Mouse (Mus musculus): ENCODE results near the gene Extl1. TPM values are rescaled to one million over a fixed set of nuclear protein-coding genes. Genes with fewer than 3 reads are reported as not detected.
"Not testable (repeated sequence)": the region's sequence is repeated elsewhere in the genome, so short reads cannot be mapped to it uniquely, and the experiment has no call there.

Gene Extl1
- polyA plus RNA-seq (2016; fragmentation: Nextera tagmentation; extraction: Ambion mirVana) = 0.25 and 0.36 TPM in 2 replicates

DNA sequence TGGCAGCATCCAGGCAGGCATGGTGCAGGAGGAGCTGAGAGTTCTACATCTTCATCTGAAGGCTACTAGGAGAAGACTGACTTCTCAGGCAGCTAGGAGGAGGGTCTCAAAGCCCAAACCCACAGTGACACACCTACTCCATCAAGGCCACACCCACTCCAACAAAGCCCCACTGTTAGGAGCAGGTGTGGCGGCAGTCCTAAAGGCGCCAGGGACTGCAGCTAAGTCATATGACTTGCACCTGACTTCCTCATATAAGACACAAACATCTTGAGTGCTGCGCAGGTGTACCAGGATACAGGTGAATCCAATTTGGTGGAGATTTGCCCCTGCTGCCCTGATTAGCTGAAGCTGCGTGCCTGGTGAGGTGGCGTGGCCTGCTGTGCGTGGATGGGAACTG lies at the start of gene Extl1:
Extl1 (minus strand) TSS at position 101 of the 400 bp plus-strand sequence.
- WGBS (ENCODE audit: insufficient replicate concordance) = 81% methylated on average over 2 of the region's 6 CpGs
- ATAC-seq; H3K4me2 ChIP-seq; H3K9ac ChIP-seq; H3K27me3 ChIP-seq (replicated peaks); H3K9me3 ChIP-seq (replicated peaks); H3K4me1 ChIP-seq; H3K27ac ChIP-seq; H3K4me3 ChIP-seq; H3K36me3 ChIP-seq: not testable (repeated sequence)

DNA sequence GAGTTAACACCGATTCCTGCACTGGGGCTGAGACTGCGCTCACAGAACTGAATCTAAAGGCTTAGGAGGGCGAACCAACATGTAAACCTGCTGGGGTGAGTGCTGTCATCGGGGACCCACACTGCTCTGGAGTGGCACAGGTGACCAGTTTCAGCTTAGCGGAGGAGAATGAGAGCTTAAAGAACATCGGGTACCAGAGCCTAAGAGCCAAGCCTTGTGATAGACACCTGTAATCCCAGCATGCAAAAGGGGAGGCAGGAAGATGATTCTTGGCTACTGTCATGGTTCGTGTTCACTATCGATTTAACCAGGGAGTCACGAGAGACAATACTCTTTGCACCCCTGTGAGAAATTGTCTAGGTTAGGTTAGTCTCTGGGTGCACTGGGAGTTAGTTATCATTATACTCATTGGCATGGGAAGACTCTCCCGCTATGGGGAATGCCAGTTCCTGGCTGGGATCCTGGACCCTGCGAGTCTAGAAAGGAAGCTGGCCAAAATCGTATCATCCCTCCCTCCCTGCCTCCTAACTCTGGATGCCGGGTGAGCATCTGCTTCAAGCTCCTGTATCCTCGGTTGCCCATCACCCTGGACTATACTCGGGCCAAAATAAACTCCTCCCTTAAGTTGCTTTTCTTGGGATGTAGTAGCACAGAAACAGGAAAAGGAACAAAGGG lies 49.2 kb upstream of the Extl1 start:
- H3K27me3 ChIP-seq (replicated peaks) = peaks cover 29% of the 10 kb centered on the region; the same call in 1 of the 2 replicates
- WGBS (ENCODE audit: insufficient replicate concordance) = 72% methylated on average over 15 of the region's 15 CpGs
- H3K4me1 ChIP-seq = no peaks in the 10 kb centered on the region
- no peaks in the 10 kb centered on the region for H3K36me3 ChIP-seq
- H3K9ac ChIP-seq = no peak overlapping the region
- H3K9me3 ChIP-seq (replicated peaks) = no peaks in the 10 kb centered on the region
- no peak overlapping the region for H3K27ac ChIP-seq
- no peak for ATAC-seq
- no peak overlapping the region for H3K4me2 ChIP-seq
- no peak overlapping the region for H3K4me3 ChIP-seq

DNA sequence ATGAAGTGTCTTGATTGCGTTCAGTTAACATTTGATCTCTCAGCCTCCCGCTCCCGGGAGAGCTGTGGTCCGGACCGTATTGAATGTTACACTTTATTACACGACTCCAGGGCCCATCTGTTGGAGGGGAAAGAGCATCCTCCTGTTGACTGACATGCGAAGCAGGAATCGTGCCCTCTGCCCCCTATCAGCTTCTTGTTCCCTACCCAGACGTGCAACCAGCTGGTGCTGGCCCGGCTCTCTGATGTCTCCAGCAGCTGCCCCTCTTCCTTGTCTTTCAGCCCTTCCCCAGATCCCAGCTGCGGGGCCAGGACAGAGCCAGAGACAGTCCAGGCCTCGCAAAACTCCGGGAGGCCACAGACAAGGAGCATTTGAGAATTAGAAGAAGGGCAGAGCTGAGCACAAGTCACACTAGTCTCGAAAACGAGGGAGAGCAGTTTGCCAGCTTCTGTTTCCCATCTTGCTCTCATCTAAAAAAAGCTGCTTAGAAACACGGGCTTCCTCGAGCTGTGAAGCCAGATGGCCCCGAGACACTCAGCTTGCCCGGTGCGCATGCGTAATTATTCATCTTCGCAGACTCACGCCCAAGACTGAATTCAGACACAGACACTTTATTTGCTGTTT lies 46.8 kb upstream of the Extl1 start:
- no peak for ATAC-seq
- WGBS (ENCODE audit: insufficient replicate concordance) = 60% methylated on average over 23 of the region's 23 CpGs
- Histone ChIP-seq H3K27me3 (replicated peaks) (0 out of 2 replicates have a peak, but pooled peaks cover 22% of the 10 kb centered on the region), H3K4me1 (no peaks in the 10 kb centered on the region), H3K9ac (no peak overlapping the region), H3K9me3 (replicated peaks) (no peaks in the 10 kb centered on the region), H3K4me3 (no peak overlapping the region), H3K36me3 (0 out of 2 replicates have a peak, but pooled peaks cover 5% of the 10 kb centered on the region), H3K4me2 (no peak overlapping the region), H3K27ac (no peak overlapping the region)

DNA sequence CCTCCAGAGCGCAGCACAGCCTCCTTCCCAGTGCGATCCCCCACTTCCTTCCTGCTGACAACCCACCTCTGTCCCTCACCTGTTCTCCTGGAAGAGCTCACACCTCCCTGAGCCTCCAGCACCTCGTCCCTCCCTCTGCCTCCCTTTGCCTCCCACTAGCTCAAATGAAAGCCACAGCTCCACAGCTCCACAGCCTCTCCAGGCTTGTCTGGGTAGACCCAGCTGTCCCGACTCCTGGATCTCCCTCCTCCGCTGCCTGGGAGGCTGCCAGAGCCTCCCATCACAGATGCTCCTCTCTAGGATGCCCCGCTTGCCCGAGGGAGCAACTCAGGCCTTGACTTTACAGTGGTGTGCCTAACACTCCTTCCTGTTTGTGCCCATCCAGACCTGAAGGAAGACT lies 41.4 kb upstream of the Extl1 start:
- no peak overlapping the region for H3K4me2 ChIP-seq
- H3K27me3 ChIP-seq (replicated peaks) = 0 out of 2 replicates have a peak, but pooled peaks cover 4% of the 10 kb centered on the region
- no peak overlapping the region for H3K4me3 ChIP-seq
- H3K4me1 ChIP-seq = no peaks in the 10 kb centered on the region
- no peak overlapping the region for H3K27ac ChIP-seq
- ATAC-seq = no peak
- peaks cover 17% of the 10 kb centered on the region for H3K36me3 ChIP-seq
- no peak overlapping the region for H3K9ac ChIP-seq
- 65% methylated on average over 7 of the region's 7 CpGs for WGBS (ENCODE audit: insufficient replicate concordance)
- H3K9me3 ChIP-seq (replicated peaks) = no peaks in the 10 kb centered on the region

DNA sequence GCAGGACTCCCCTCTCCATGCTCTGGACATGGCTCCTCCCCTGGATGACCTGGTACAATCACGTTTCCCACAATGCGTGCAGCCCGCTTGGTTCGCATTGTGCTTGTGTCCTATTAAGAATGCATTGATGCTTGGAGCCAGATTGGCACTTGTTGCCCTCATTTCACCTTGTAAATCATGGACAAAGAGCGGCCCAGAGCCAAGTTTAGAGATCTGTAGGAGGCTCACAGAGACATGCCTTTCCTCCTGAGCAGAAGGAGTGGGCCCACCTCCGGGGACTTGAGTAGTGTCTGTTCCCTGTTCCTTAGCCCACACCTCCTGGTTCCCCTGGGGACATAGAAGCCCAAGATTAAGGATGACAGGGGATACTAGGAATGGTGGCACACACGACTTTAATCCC lies 40.3 kb upstream of the Extl1 start:
- no peaks in the 10 kb centered on the region for H3K9me3 ChIP-seq (replicated peaks)
- H3K4me2 ChIP-seq = no peak overlapping the region
- H3K27ac ChIP-seq = no peak overlapping the region
- no peaks in the 10 kb centered on the region for H3K27me3 ChIP-seq (replicated peaks)
- H3K4me3 ChIP-seq = no peak overlapping the region
- peaks cover 17% of the 10 kb centered on the region for H3K36me3 ChIP-seq
- WGBS (ENCODE audit: insufficient replicate concordance) = 72% methylated on average over 7 of the region's 7 CpGs
- H3K9ac ChIP-seq = no peak overlapping the region
- no peak for ATAC-seq
- no peaks in the 10 kb centered on the region for H3K4me1 ChIP-seq

DNA sequence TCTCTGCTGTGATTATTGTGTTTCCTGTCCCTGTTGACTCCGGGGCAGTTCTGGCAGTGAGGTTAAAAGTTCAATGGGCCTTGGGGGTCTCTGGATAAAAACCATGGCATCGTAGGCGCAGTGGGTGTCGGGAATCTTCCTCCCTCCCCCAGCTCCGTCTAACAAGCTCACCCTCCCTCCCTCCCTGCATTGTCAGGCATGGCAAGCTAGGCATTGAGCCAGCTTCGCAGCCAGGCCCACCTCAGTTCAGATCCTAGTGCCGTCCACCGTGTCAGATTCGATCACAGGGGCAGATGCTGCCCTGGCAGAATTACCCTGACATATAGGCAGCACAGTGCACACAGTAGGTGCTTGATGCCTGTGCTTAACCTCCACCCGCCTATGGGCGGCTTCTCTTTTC lies 38.3 kb upstream of the Extl1 start:
- Histone ChIP-seq H3K36me3 (peaks cover 28% of the 10 kb centered on the region), H3K4me2 (no peak overlapping the region), H3K9ac (no peak overlapping the region), H3K4me1 (no peaks in the 10 kb centered on the region), H3K4me3 (no peak overlapping the region), H3K9me3 (replicated peaks) (no peaks in the 10 kb centered on the region), H3K27ac (no peak overlapping the region), H3K27me3 (replicated peaks) (no peaks in the 10 kb centered on the region)
- ATAC-seq = no peak
- WGBS (ENCODE audit: insufficient replicate concordance) = 80% methylated on average over 11 of the region's 11 CpGs

DNA sequence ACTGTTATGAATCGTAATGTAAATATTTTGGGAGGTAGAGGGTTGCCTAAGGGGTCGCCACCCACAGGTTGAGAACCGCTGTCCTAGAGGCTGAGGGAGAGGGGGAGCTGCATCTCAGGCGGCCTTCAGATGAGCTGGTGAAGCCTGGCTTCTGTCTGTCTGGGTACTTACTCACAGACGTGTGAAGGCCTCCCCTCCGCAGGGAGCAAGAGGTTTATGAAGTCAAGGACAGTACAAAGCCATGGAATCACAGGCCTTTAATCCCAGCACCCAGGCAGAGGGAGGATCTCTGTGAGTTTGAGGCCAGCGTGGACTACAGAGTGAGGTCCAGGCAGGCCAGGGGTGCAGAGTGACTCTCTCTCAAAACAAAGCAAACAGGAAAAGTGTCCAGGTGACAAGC lies 33.5 kb upstream of the Extl1 start:
- no peak overlapping the region for H3K9ac ChIP-seq
- H3K27me3 ChIP-seq (replicated peaks) = no peaks in the 10 kb centered on the region
- no peak overlapping the region for H3K27ac ChIP-seq
- H3K4me1 ChIP-seq = no peaks in the 10 kb centered on the region
- no peak overlapping the region for H3K4me2 ChIP-seq
- ATAC-seq = no peak
- 66% methylated on average over 7 of the region's 7 CpGs for WGBS (ENCODE audit: insufficient replicate concordance)
- H3K36me3 ChIP-seq = peaks cover 31% of the 10 kb centered on the region
- H3K9me3 ChIP-seq (replicated peaks) = no peaks in the 10 kb centered on the region
- no peak overlapping the region for H3K4me3 ChIP-seq

DNA sequence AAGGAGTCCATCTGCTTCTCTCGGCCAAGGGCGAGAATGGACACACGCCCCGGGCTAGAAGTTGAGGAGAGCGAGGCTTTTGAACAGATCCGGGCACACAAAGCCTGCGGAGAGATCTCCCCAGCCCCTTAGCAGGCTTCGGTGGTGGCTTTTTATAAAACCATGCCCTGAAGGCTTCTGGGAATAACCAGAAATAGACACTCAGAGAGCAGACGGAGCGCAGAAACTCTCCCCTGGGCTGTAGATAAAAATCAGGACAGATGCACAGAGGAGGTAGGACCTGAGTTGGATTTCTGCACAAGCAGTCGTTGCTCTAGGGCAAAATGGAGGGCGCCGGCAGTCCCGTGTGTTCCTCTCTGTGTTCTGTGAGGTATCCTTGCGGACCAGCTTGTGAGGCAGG lies 33.0 kb upstream of the Extl1 start:
- Histone ChIP-seq H3K27me3 (replicated peaks) (no peaks in the 10 kb centered on the region), H3K9ac (no peak overlapping the region), H3K4me2 (no peak overlapping the region), H3K27ac (no peak overlapping the region), H3K36me3 (peaks cover 29% of the 10 kb centered on the region), H3K4me3 (no peak overlapping the region), H3K4me1 (no peaks in the 10 kb centered on the region), H3K9me3 (replicated peaks) (no peaks in the 10 kb centered on the region)
- WGBS (ENCODE audit: insufficient replicate concordance) = 75% methylated on average over 15 of the region's 15 CpGs
- no peak for ATAC-seq

DNA sequence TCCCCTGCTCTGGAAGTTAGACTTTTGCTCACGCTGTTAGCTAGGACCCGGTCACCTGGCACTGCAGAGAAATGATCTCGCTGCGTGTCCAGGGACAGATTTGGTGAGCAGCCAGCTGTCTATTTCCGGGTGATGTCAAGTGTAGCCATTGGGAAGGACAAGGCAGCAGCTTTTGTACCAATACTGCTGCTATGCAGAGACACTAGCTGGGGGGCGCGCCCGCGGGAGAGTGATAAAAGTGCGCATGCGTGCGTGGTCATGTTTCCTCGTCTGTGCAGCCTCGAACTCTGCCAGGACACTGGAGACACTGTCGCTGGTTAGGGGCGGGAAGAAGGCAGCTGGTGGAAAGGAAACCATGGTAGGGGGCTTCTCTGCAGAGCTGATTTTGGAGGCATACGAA lies 32.5 kb upstream of the Extl1 start:
- 76% methylated on average over 17 of the region's 17 CpGs for WGBS (ENCODE audit: insufficient replicate concordance)
- H3K27ac ChIP-seq = no peak overlapping the region
- H3K36me3 ChIP-seq = peaks cover 29% of the 10 kb centered on the region

DNA sequence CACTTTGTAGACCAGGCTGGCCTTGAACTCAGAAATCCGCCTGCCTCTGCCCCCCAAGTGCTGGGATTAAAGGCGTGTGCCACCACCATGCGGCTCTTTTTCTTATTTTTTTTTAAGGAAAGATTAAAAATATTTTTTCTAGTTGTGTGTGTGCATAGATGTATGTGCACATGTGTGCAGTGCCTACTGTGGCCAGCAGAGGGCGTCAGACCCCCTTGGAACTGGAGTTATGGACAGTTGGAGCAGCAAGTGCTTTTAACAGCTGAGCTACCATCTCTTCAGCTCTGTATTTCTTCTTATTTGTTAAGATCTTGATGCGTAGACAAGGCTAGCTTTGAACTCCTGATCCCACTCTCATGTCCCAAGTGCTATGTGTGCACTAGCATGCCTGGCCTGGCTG lies 25.6 kb upstream of the Extl1 start:
- WGBS (ENCODE audit: insufficient replicate concordance) = 53% methylated on average over 5 of the region's 5 CpGs
- ATAC-seq = no peak
- Histone ChIP-seq H3K4me2 (no peak overlapping the region), H3K9me3 (replicated peaks) (0 out of 2 replicates have a peak, but pooled peaks cover 3% of the 10 kb centered on the region), H3K9ac (no peak overlapping the region), H3K4me1 (no peaks in the 10 kb centered on the region), H3K27ac (no peak overlapping the region), H3K36me3 (peaks cover 11% of the 10 kb centered on the region), H3K4me3 (no peak overlapping the region), H3K27me3 (replicated peaks) (0 out of 2 replicates have a peak, but pooled peaks cover under 1% of the 10 kb centered on the region)

More for the DNA sequence above, 32.5 kb upstream of the Extl1 start:
- no peak for ATAC-seq
- no peak overlapping the region for H3K9ac ChIP-seq
- no peak overlapping the region for H3K4me2 ChIP-seq
- no peaks in the 10 kb centered on the region for H3K4me1 ChIP-seq
- H3K27me3 ChIP-seq (replicated peaks) = no peaks in the 10 kb centered on the region
- H3K4me3 ChIP-seq = no peak overlapping the region
- H3K9me3 ChIP-seq (replicated peaks) = no peaks in the 10 kb centered on the region

DNA sequence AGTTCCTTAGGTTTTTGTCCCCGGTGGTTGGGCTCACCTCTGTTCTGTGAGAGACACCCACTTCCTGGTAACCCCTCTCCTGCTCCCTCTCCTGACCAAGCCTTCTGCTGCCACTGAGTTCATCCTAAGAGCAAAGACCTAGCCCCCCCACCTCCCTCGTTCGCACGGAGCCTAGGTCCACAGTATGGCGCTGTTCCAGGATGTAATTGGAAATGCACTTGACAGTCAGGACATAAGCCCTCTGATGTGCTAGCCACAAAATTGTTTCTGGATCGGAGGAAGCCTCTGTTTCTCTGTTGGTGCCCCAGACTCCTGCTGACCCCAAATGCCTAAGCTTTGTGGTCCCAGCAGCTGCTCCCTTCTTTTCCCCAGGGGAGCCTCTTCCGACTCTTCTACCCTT lies 20.1 kb upstream of the Extl1 start:
- Histone ChIP-seq H3K27me3 (replicated peaks) (peaks cover 19% of the 10 kb centered on the region), H3K4me1 (peaks cover 39% of the 10 kb centered on the region), H3K9ac (no peak overlapping the region), H3K27ac (no peak overlapping the region), H3K4me3 (no peak overlapping the region), H3K4me2 (no peak overlapping the region; the same call in 1 of the 2 replicates), H3K36me3 (no peaks in the 10 kb centered on the region), H3K9me3 (replicated peaks) (no peaks in the 10 kb centered on the region)
- WGBS (ENCODE audit: insufficient replicate concordance) = 46% methylated on average over 7 of the region's 7 CpGs
- ATAC-seq = no peak

DNA sequence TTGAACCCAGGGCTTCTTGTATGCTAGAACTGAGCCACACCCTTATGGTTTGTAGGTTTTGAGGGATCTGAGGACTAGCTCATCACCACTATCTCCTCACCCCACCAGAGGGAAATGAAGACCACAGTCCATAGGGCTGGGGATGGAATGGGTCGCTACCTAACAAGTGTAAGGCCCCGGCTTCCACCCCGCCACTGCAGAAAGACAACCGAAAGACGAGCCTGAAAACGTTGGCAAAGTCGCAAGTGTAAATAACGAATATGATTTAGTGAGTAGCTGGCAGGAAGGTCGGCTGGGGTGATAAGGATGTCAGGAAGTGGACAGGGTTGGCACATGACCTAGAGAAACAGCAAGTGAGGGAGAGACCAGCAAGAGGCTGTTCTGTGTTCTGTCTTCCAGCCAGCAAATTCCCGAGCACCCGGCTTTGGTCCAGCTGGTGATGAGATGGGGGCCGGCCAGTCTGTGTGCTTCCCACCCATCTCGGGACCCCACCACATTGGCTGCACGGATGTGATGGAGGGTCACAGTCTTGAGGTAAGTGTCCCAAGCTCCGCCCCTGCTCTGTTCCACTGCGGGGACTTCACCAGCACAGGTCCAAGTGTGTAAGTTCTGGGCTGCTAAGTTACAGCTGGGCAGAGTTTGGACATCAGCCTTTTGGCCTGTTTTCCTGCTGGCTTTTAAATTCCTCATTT lies 19.1 kb upstream of the Extl1 start:
- WGBS (ENCODE audit: insufficient replicate concordance) = 24% methylated on average over 16 of the region's 16 CpGs
- peak overlapping the region; percentile 77 for H3K4me2 ChIP-seq

More for the DNA sequence above, 19.1 kb upstream of the Extl1 start:
- Histone ChIP-seq H3K9ac (no peak overlapping the region), H3K4me1 (peaks cover 44% of the 10 kb centered on the region), H3K36me3 (no peaks in the 10 kb centered on the region), H3K27me3 (replicated peaks) (peaks cover 19% of the 10 kb centered on the region), H3K4me3 (0 out of 2 replicates have a peak overlapping the region, but pooled peaks have one; percentile 4), H3K9me3 (replicated peaks) (no peaks in the 10 kb centered on the region), H3K27ac (no peak overlapping the region)
- 0 out of 2 replicates have a peak, but pooled peaks have one; percentile 5 for ATAC-seq

All from liver, embryonic 12.5 days (tissue).